Mouse (Mus musculus) CD4-positive, CD25-positive, alpha-beta regulatory T cell, adult 2 months (primary cell): ENCODE results near the gene Arl14.
"Not testable (repeated sequence)": the region's sequence is repeated elsewhere in the genome, so short reads cannot be mapped to it uniquely, and the experiment has no call there.

Experiments
- DNase-seq: peaks from one replicate; pipeline ENCODE4 v3.0.0-alpha.2; 2012; ENCODE audit warnings: low read depth, low spot score

Arl14 gene

DNA sequence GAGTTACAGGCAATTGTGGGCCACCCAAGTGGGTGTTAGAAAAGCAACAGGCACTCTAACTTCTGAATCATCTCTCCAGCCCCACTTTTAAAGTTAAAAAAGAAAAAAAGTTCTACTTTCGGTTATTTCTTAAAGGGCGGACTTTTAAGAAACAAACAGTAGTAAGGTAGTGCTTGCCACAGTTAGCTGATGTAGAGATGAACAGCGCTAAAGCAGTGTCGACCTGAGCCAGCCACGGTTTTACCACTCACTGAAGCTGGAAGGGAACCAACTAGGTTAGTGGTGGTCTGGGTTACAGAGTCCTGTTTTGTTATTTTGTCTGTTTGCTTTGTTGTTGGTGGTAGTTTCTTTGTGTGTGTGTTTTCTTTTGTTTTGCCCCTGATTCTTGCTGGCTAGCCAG is 8.8 kb upstream of the Arl14 start:
- DNase-seq, result peak; percentile 36

DNA sequence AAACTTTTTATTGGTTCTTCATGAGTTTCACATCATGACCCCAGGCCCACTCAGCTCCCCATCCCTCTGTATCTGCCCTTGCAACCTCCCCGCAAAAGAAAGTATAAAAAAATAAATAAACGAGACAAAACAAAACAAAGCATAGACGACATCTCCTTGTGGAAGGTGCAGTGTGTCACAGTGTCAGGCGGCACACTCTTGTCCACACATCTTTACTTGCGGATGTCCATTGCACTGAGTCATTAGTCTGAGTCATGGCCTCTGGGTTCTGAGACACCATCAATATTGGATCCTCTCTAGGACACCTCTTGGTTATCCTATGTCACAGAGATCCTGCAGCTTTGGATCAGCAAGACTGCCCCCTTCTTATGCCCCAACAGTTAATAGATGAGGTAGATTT is 7.7 kb upstream of the Arl14 start:
- DNase-seq, result no peak

DNA sequence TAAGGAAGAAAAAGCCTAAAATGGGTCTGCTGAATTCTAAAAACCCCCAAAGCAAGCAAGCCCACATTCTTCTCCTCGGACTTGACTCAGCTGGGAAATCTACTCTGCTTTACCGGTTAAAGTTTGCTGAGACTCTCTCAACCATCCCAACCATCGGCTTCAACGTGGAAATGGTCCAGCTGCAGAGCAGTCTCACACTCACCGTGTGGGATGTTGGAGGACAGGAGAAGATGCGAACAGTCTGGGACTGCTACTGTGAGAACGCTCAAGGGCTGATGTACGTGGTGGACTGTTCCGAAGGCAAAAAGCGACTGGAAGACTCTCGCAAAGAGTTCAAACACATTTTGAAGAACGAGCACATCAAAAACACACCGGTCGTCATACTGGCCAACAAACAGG is 282 bp downstream of the Arl14 start:
- no peak for DNase-seq

DNA sequence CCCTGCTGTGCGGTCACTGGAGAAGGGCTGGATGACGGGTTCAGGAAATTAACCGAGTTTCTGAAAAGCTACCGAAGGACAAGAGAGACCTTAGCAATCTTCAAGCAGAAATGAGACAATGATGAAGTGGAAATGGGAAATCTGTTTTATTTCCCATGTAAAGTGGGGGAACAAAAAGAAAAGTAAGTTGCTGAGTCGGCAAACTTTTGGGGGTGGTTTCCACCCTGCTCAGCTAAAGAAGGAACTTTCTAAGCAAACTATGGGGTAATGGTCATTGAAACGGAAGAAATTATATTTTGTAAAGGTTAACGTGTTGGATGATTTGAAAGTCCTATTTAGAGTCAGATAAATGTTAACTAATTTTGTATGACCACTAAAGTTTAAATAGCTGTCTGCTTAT is 768 bp downstream of the Arl14 start:
- no peak for DNase-seq

DNA sequence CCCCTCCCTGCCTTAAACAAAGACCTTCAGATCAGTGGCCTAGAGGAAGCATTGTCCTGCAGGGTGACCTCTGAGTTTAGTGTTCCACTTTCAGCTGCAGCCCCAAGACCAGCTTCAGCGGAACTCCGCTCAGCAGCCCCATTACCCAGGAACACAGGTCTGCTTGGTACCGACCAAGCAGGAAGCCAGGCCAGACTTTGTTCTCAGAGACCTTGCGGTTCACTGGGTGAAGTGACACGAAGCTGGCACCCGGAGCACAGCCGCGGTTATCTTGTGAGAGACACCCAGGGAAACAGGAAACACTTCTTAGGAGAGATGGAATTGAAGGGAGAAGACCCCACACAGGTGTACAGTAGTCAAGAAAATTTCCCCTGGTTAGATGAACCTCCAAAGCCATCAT is 1.4 kb downstream of the Arl14 start:
- DNase-seq, result peak; percentile 53

DNA sequence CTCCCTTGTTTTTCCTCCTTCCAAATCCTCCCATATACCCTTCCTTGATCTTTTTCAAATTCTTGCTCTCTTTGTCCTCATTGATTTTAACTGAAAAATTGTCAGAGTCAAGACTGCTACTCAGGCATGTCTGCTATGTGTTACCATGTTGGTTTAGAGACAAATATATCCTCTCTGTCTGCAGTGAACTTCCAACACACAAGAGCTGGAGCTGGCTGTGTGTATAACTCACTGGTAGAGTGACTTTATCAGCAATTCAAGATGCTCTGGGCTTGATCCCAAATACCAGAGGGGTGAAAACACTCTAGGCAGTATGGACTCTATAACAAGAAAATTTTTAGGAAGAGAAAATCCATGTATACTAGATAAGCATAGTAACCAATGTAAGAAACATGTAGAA is 2.8 kb downstream of the Arl14 start:
- no peak for DNase-seq

DNA sequence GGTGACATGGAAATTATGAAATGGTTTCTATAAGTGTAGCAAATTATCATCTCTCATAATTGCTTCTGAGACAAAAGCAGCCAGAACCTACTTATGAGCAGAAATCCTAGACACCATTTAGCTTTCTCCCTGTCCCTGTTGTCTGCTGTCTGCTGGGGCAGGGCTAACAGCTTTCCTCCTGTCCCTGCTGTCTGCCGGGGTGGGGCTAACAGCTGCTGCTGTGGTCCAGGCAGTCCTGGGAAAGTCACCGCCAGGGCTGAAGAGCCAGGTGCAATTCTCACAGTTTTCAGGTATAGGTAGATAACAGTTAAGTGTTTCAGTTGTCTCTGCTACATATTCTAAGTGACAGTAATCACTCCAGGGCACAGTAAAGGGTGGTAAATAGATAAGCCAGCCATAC is 4.3 kb downstream of the Arl14 start:
- DNase-seq, result no peak

DNA sequence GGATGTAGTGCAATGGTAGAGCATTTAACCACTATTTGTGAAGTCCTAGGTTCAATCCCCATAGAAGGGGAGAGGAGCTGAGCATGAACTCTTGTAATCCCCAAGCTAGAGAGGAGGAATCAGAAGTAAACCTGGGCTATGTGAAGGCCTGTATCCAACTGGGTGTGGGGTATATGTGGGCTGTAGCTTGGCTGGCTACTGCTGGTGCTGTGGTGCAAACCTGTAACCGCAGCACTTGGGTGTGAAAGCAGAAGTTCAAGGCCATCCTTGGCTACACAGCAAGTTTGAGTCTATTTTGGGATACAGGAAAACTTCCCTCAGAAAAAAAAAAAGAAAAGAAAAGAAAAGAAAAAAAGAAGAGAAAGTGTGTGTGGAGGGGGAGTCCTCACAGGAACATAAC is 5.8 kb downstream of the Arl14 start:
- no peak for DNase-seq

DNA sequence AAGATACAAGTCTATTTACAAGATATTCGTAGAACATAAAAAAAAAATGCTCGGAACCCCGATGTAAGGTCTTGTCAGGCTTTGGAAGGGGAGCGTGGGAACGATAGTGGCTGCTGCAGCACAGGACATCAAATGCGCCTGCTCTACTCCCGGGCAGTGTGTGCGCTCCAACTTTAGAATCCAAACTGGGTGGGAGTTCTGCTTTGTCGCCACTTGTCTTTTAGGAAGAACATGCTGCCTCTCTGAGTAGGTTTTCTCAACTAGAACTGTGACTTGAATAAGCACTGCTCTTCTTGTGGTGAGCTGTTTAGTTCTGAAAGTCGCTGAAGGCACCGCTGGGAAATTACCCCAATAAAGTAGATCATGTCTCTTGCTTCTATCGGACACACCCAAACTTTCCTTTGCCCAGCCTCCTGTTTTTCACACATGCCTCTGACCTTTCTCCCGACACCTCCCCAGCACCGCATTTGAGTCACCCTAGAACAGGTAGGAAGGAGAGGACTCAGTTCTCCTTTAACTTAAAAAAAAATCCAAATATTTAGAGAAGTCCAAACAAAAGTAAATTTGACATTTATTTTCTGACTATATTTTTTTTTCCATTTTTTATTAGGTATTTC is 9.4 kb downstream of the Arl14 start:
- peak; percentile 31 for DNase-seq

DNA sequence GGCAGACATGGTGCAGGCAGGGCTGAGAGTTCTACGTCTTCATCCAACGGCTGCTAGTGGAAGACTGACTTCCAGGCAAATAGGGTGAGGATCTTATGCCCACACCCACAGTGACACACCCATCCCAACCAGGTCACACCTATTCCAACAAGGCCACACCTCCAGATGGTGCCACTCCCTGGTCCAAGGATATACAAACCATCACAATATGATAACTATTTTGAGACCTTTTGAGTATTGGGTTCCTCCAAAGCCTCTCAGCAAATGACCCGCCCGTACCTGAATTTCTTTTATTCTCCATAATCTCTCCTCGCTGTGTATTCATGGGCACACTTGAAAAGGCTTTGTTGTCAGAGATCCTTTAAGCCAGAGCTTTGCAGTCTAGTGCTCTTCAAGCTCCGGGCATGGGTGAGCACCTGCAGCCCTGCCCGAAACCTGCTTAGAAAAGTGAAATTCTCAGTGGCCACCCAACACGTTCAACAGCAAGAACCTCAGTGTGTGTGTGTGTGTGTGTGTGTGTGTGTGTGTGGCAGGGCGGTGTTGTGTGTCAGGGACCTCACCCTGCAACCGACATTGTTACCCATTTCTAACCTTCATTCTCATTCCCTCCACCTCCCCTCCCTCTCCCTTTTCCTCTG is 11.5 kb downstream of the Arl14 start:
- DNase-seq, result not testable (repeated sequence)

DNA sequence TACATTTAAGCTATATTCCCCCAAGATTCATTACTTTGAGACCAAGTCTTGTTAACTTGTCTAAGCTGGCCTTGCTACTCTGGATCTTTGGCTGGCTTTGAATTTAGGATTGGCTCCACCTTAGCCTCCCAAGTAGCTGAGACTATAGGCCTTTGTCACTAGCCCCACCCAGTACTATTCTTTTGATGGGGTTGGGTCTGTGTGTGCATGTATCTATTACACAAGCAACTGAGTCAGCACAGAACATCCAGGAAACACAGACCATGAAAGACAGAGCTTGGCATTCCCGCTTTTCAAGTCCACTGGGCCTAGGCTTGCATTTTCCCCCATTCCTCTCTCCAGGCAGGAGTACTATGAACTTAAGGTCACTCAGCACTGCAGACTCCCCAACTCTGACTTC is 12.3 kb downstream of the Arl14 start:
- no peak for DNase-seq

DNA sequence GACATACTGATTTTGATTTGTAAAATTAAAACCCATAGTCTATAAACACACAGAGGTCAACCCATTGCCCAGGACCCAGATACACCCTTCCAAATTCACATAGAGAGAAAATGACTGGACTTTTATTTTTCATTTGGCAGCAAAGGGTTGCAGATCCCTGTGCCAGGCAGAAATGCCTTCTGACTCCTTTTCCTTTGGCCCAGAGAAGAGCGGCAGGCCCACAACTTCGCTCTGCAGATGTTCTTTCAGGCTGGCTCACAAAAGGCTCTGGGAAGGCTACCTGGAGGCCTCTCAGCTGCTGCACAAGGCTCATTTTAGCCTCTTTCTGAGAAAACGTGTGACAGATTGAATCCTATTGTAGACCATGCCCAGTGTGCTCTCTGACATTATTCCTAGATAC is 13.6 kb downstream of the Arl14 start:
- no peak for DNase-seq

DNA sequence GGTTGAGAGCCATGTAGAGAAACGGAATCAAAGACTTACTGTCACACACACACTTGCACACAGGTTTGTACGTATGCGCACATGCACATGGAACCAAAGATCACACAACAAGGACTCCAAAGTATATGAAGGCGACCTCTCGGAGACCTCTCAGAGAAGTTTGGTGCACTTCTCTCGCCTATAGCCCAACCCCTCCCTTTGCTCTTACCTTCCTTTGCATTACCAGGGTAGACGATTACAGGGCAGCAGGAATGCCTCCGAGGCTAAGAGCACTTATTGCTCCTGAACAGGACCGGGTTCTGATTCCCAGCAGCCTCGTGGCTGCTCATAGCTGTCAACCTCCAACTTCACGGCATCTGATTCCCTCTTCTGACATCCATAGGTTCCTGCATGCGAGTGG is 14.3 kb downstream of the Arl14 start:
- DNase-seq, result no peak

DNA sequence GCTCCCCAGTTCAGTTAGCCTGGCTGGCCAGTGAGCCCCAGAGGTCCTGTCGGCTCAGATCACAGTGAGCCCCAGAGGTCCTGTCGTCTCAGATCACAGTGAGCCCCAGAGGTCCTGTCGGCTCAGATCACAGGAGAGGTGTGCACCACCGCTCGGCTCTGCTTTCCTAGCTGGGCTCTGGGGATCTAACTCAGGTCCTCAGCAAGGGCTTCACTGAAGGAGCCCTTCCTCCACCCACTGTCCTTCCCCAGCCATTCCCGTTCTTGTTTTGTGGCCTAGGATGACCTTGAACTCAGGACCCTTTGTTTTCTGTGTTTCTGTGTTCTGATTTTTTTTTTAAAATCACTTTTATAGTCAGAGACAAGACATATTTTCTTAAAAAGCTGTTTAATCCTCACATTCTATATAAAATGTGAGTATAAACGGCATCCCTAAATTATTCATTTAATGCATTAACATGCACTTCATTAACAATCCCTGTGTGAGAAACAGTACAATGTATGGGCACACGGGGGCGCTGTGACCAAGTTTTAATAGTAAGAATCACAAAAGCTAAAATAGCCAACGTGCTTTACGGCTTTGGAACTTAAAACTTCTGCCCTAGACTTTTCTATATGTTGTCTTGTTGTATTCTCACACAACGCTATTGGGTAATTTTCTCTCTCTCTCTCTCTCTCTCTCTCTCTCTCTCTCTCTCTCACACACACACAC is 16.1 kb downstream of the Arl14 start:
- DNase-seq, result peak; percentile 84

DNA sequence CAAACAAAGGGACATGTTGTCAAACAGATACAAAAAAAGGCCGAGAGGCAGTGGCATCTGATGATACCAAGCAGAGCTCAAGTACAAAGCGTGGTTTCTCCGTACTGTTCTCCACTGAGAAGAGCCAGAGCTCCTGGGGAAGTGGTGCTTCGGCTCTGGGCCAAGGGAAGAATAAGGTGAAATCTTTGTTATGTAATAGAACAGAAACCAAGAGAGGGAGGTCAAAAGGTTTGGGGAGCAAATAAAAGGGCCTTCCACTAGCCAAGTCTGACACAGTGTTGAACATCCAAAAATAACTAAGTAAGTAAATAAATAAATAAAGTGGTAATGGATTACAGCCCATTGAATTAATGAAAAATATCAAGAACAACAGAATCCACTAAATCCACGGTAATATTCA is 17.0 kb downstream of the Arl14 start:
- no peak for DNase-seq

DNA sequence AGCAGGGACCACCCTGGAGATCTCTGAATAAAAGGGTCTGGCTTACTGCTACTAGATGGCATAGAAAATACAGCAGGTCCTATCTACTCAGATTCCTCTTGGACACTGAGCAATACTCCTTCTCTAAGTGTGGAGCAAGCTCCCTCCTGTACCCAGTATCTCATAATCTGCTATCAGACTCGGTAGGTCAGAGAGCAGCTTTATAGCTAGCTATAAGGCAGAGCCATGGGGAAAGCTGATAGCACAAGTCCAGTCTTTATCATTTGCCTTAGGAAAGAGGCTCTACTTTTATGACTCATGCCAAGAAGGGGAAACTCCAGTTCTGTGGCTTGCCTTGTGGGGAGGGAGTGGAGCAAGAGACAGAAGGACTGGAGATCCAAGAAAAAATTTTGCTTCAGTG is 18.8 kb downstream of the Arl14 start:
- no peak for DNase-seq

DNA sequence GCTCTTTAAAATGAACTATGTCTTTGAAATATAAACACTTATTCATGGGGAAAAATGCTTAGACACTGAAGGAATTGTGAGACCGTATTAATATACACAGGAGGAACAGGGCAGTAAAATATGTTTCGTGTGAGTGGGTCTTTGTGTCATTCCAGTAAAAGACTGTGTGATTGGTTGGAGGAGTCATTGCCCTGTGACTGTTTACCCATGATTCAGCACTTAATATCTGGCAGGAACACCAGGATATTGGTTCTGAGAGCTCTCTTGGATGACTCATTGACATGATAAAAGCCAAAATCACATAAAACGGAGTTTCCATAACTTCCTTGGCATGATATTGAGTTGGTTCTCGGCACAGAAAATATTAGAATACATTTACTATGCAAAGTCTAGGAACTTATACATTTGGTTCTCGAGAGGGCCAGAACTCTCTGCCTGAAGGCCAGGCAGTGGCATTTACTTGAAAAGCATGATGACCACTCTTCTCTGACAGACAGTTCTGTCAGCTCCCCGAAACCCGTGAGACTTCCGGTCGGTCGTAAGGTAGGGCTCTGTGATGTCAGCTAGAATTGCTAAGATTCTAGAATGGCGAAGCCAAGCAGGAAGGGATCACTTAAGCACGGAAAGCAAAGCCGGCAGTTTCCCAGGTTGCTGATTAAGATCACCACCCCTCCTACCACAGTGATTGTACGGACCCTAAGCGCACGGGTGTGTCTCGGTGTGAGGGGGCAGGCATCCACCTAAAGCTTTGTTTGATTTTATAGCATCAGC is 31.1 kb downstream of the Arl14 start:
- no peak for DNase-seq

DNA sequence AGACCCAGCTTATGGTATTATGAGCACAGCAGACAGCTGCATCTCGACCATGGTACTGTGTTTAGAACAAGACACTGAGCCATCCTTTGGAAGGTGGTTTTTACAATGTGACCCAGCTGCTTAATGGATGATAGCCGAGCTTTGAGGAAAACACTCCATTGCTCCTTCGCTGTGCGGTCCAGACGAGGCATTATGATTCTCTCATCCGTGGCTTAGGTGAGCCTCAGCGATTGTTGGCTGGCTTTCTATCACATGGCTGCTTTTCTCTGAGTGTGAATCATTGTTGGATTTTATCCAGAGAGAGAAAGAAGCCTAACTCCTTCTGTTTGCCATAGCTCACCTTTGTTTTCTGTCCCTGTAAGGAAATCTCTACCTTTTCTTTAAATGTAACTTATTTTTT is 32.5 kb downstream of the Arl14 start:
- DNase-seq, result no peak

DNA sequence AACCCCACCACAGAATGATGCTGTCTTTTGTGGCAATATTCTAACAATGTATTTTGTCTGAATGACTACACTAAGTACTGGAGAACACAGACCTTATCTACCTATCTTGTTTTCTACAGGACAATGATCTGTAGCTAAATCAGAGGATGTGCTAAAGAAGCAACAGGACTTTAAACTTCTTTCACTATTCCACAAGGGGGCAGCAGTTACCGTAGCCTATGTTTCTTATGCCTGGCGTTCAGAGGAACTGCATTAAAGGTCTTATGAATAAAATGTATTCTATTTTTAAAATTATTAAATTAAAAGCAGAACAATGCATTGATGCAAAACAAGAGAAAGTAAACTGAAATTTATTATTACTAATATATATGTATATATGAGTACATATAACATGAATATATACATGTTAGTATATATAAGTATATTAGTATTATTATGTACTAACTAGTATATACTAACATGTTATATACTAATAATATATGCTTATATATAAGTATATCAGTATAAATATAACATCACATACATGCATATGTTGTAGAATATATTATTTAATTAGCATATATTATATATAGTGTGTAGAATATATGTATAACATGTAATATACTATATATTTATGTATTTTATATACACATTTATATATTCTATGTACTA is 35.0 kb downstream of the Arl14 start:
- DNase-seq, result peak; percentile 85

DNA sequence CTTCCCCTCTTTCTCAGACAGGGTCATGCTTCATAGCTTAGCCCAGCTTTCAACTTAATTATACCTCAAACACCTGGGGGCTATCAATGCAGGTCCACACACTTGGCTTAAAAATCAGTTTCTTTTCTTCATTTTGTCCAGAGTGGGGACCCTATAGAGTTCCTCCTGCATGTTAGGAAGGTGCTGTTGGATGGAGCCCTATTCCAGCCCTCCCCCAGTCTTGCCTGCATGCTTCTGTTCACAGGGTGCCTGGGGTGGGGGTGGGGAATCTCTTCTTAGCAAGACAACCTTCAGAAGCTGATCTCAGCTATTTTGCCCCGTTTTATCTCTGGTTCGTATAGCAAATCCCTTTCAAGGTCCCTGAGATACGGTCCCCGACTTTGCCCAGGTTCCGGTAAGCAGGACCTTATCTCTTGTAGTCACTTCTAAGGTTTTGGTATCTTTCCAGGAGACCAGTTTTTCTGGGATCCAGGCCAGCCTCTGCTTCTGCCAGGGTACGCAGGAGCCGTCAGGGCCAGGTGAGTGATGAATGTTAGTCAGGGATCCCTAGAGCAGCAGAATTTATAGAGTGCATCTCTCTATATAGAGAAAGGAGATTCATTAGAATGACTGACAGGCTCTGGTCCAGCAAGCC is 40.9 kb downstream of the Arl14 start:
- DNase-seq, result no peak

DNA sequence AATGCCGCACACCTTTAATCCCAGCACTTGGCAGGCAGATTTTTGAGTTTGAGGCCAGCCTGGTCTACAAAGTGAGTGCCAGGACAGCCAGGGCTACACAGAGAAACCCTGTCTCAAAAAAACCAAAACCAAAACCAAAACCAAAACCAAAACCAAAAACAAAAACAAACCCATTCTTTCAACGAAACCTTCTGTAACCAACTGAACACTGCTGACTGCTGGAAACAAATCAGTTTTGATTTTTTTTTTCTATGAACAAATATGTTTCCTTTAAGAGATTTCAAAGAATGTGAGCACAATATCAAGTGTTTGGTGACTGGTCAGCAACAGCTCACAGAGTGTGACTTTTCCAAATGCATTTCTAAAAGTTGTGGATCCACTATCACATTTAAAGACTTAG is 42.1 kb downstream of the Arl14 start:
- peak; percentile 32 for DNase-seq

DNA sequence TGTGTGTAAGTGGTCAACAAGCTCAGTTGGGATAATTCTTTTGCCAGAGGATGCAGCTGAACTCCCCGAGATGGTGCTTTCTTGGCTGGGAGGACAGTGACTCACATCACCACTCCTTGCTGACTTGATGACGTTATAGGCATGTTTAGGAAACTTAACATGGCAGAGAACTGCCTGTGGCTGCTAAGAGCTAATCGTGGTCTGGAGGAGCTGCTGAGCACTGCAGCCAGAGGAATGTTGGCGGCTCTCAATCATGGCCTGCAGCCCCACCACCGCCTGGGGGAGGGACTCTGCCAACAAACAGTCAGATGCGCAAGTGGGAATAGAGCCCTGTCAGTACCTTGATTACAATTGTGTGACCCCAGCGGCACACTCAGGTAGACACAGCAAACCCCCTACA is 49.6 kb downstream of the Arl14 start:
- DNase-seq, result no peak
